Mouse (Mus musculus) mature B cell (primary cell): Measurements from ENCODE around the gene Zfp536.
"Not testable (repeated sequence)": the region's sequence is repeated elsewhere in the genome, so short reads cannot be mapped to it uniquely, and the experiment has no call there.

Experiments
- in situ Hi-C: fragments of 300-500 bp; cut with MboI; formaldehyde crosslinking; loops from 2 replicates; pipeline ENCODE4 v1.14.3; 2019

Gene Zfp536

DNA sequence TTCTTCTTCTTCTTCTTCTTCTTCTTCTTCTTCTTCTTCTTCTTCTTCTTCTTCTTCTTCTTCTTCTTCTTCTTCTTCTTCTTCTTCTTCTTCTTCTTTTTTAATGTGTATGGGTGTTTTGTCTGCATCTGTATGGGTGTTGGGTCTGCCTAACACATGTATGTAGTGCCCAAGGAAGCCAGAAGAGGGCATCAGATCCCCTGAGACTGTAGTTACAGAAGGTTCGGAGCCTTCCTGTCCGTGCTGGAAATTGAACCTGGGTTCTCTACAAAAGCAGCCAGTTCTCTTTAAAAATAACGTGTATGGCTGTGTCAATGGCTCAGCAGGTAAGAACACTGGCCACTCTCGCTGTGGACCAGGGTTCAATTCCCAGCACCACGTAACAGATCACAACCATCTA lies 167.0 kb downstream of the Zfp536 start:
- in situ Hi-C loops, result no loop called here

DNA sequence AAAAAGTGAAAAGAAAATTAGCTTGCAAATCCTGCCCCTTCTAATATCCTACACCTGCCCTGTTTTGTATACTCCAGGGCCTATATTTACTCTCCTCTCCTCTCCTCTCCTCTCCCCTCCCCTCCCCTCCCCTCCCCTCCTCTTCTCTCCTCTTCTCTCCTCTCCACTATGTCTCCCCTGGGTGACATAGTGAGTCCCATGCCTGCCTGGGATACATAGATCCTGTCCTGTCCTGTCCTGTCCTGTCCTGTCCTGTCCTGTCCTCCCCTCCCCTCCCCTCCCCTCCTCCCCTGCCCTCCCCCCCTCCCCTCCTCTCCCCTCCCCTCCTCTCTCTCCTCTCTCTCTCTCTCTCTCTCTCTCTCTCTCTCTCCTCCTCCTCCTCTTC lies 169.9 kb downstream of the Zfp536 start:
- in situ Hi-C loops, result not testable (repeated sequence)

DNA sequence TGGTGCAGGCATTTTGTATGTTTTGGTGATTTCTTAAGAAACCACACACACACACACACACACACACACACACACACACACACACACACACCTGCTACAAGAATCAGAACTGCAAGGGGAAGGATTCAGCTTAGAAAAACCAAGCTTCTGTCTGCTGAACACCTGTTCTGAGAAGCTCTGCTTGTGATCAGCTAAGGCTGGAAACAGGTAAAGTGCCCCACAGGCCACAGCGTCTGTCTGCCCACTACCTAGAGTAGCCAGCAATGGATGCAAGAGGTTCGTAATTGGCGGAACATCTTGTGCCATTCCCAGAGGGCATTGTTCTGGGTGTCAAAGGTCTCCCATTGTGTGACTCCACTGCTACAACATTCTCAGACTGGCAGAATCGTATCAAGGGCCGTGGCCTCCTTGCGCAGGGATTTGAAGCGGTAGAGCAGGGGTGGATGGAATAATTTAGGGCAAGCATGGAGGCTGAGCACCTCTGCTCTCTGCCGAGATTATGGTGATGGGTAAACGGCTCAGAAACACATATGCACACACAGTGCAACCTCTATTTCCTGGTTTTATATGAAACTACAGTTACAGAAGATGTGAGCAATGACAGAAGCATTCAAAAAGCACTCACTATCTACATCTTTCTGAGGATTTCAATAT lies 170.4 kb downstream of the Zfp536 start:
- in situ Hi-C loops, result no loop called here

DNA sequence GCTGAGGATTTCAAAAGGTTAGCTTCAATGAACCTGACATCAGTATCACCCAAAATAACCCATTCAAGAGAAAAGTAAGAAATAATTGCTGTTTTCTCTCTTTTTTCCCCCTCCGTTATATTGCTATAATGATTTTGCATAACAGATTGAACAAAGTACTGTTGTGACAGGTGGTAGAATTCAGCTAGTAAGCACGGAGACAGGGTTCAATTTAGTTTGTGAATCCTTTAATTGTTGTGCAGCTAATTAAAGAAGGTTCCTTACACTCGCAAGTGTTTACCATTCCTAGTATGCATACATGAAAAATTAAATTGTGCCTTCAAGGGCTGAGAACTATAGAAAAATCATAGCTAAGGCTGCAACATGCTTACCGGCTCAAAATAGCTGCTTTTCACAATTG lies 173.1 kb downstream of the Zfp536 start:
- in situ Hi-C loops, result no loop called here

GRCm38 (mm10) chr7:37594211-37595030 lies 179.0 kb downstream of the Zfp536 start:
- in situ Hi-C loops, result no loop called here

- in situ Hi-C loops, result no loop called here
Observed at GRCm38 (mm10) chr7:37593566-37593965, 179.9 kb downstream of the Zfp536 start.

DNA sequence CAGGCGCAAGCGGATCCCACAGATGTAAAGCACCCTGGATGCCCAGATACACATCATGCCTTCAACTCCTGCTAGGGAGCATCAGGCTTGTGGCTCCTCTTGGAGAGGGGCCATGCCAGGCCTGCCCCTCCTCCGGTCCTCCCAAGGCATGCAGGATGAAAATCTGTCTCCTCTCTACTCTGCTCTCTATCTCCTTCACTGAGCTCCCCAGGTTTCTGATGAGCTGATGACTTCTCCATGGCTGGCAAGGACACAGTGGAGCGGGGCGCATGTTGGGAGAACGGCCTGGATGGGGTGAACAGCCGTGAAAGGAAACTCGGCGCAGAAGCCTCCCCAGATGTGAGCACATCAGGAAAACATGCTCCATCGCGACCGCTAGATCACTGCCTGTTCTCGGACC lies 186.7 kb downstream of the Zfp536 start:
- in situ Hi-C loops, result no loop called here

- in situ Hi-C loops, result no loop called here
Observed at GRCm38 (mm10) chr7:37581262-37581661, 192.2 kb downstream of the Zfp536 start.

- in situ Hi-C loops, result no loop called here
Observed at GRCm38 (mm10) chr7:37580554-37580953, 192.9 kb downstream of the Zfp536 start.

DNA sequence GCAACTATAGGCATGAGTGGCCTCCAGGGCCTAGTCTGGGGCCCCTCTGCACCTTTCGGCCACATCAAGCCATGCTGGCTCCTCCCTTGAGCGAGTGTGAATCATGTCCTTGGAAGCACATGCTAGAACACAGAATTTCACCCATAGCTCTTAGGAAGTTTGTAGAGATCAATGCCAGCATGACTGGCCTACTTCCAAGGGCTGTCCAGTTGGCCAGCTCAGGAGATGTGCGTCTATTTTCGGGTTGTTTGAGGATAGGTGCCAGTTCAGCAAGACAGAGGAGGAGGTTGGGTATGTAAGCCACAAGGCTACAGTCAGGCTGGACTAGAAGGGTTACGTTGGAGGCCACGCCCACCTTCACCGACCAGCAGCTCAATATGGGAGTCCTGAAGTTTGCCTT lies 201.4 kb downstream of the Zfp536 start:
- in situ Hi-C loops, result no loop called here

DNA sequence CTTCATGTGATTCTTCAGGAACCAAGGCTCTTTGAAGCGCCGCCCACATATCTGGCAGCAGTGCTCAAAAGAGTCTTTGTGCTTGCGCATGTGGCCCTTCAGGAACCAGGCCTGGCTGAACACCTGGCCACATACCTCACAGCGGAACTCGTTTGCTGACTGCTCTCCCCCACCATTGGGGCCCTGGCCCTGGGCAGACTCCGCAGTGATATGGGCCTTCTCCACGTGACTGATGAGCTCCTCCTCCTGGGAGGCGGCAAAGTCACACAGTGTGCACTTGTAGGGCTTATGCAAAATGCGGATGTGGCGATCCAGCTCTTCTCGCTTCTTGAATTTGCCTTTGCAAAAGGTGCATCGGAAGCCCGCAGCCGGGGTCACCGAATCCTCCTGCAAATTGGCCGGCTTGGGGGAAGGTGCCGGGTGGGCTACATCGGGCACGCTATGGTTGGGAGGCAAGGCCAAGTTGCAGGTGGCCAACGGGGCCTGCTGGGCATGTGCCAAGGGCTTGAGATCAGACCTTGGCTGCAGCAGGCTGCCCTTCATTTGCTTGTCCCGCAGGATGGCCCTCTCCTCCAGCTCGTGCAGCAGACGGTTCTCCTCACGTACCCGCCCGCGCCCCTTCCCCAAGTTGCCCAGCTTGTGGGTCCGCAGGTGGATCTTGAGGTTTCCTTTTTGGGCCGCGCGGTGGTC lies 204.5 kb downstream of the Zfp536 start:
- in situ Hi-C loops, result no loop called here

DNA sequence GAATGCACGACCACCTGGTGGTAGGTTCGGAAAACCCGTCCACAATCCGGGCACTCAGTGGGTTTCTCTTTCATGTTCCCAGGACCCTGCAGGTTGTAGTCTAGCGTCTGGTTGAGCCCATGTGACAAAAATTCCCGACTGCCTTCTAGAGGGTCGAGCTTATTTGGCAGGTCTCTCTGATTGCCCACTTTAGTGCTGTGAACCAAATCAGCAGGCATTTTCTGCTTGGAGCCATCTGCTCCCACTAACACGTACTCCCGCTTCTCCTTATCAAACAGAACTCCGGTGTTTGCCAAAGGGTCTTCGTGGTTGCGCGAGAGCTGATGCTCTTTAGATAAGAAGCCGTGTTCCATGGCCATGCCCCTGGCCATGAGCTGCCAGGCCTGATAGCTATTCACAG lies 205.4 kb downstream of the Zfp536 start:
- in situ Hi-C loops, result no loop called here

- in situ Hi-C loops, result no loop called here
Observed at GRCm38 (mm10) chr7:37566019-37566418, 207.4 kb downstream of the Zfp536 start.

DNA sequence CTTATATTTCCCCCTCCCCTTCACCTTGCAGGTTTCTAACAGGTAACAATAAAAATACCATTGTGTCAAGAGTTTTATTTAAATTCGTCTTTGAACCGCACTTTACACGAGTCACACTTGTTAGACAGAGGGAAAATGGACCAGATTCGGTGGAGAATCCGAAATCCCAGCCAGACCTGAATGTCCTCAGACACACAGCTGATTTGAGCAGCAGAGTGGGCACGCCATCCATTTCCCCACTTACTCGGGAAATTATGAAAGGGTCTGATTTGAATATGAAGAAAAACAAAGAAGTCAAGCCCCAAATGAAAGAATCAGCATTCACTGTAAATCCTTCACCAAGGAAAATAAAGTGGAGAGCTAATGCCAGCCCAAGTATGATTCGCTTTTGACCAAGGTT lies 208.1 kb downstream of the Zfp536 start:
- in situ Hi-C loops, result no loop called here

DNA sequence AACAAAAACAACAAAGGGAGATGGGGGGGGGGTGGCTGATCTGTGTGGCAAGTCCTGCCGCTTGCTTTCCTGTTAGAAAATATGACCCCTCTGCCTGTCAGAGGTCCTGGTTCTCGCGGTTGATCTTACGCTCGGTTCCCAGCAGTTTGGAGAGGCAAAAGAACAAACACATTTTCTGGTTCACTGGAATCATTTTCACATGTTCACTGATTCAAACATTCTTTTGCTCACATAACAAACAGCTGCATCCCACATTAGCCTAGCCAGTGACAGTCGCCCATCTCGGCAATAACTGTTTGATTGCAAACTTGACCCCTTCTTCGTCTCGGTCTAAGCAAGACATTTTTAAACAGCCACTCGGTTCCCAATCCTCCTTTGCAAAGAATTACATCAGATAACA lies 208.8 kb downstream of the Zfp536 start:
- in situ Hi-C loops, result no loop called here

GRCm38 (mm10) chr7:37563831-37564400 lies 209.5 kb downstream of the Zfp536 start:
- in situ Hi-C loops, result no loop called here

- in situ Hi-C loops, result no loop called here
Observed at GRCm38 (mm10) chr7:37563171-37563574, 210.3 kb downstream of the Zfp536 start.

DNA sequence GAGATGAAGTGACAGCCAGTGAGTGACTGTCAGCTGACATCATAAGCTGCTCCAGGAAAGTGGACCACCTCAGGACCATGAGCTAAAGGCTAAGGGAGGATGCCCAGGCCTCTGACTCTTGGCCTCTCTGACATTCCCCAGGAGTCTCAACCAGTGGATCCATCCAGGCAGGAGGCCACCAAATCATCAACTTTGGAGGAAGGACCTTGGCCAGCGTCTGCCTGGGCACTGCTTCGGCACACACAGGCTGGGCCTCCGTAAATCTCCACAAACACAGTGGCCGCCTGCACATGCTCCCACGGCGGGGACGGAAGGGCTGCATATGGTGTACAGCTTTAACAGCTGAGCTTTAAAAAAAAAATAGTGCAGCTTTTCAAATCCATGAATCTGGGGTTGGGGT lies 210.9 kb downstream of the Zfp536 start:
- in situ Hi-C loops, result no loop called here

DNA sequence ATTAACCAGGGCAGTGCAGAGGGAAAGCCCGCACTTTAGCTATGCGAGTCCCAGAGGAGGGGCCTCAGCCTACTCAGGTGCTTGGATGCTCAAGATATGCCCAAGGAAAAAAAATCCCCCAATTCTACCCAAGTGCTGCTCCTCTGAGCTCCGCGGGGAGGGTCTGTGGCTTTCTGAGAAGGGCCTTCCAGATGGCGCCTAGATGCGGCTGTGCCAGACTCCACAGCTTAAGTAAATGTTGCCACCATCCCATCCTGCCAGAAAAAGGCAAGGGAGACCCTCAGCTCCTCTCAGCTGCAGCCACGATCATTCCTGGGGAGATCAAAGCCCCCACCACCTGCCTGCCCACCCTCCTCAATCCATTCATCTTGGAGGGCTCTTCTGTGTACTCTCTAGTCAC lies 212.9 kb downstream of the Zfp536 start:
- in situ Hi-C loops, result no loop called here

GRCm38 (mm10) chr7:37559851-37560250 lies 213.6 kb downstream of the Zfp536 start:
- in situ Hi-C loops, result no loop called here

GRCm38 (mm10) chr7:37559341-37559740 lies 214.1 kb downstream of the Zfp536 start:
- in situ Hi-C loops, result no loop called here

DNA sequence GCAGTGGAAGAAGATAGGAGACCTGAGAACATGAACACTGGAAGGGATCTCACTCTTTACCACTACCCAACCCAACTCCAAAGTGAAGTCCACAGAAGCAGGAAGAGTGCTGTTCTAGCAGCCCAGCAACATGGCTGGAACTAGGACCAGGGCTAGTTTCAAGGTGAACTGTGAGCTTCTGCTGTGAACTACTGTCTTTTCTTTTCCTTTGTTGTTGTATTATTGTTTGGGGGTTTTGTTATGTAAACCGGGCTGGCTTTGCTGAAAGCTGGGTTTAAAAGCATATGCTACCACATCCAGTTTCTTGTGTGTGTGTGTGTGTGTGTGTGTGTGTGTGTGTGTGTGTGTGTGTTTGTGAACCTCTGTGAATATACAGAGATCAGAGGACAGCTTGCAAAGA lies 216.6 kb downstream of the Zfp536 start:
- in situ Hi-C loops, result no loop called here

- in situ Hi-C loops, result no loop called here
Observed at GRCm38 (mm10) chr7:37554405-37554804, 219.0 kb downstream of the Zfp536 start.
